Mouse (Mus musculus) bone marrow macrophage, adult 2 months (primary cell): Measurements from ENCODE around the gene Fam8a1. TPM values are rescaled to one million over a fixed set of nuclear protein-coding genes. Genes with fewer than 3 reads are reported as not detected.

Experiments
- H3K27ac ChIP-seq: 2 replicates; pipeline ENCODE4 v1.5.1; 2012; ENCODE audit warnings: low read depth, low read length; ENCODE audit not compliant: insufficient read depth
- H3K4me1 ChIP-seq: 2 replicates; pipeline ENCODE4 v1.6.1; 2012; ENCODE audit warnings: low read length; ENCODE audit not compliant: control insufficient read depth, insufficient read depth
- H3K4me3 ChIP-seq: 2 replicates; pipeline ENCODE4 v1.5.1; 2012; ENCODE audit warnings: mild to moderate bottlenecking, low read length, moderate library complexity; ENCODE audit not compliant: insufficient read depth
- CTCF ChIP-seq: IDR thresholded peaks from 2 replicates; pipeline ENCODE4 v1.5.1; 2012; ENCODE audit warnings: low read depth, mild to moderate bottlenecking, low read length, moderate library complexity
- POLR2A ChIP-seq: IDR thresholded peaks from 2 replicates; pipeline ENCODE4 v1.6.1; 2012; ENCODE audit warnings: mild to moderate bottlenecking, low read depth, low read length, borderline replicate concordance
- polyA plus RNA-seq: library from polyadenylated mRNA; stranded (reverse); fragments of >200 nt; gene quantifications from 2 replicates; pipeline ENCODE4 v1.2.4, GENCODE M21; 2012; ENCODE audit not compliant: missing spikeins, insufficient read depth, insufficient read length

The Fam8a1 gene
- 16.0 and 17.4 TPM in 2 replicates for polyA plus RNA-seq

GRCm38 (mm10) chr13:46669048-46669619 lies at the start of gene Fam8a1:
Gene Fam8a1, plus strand, starts transcription at chr13:46669522.
- TF ChIP-seq POLR2A (no peak), CTCF (no peak)
- peaks cover 6% of the 10 kb centered on the region for H3K4me1 ChIP-seq
- peak within 1 kb of the TSS; percentile 96 for H3K4me3 ChIP-seq
- 0 out of 2 replicates have a peak within 1 kb of the TSS, but pooled peaks have one; percentile 21 for H3K27ac ChIP-seq

DNA sequence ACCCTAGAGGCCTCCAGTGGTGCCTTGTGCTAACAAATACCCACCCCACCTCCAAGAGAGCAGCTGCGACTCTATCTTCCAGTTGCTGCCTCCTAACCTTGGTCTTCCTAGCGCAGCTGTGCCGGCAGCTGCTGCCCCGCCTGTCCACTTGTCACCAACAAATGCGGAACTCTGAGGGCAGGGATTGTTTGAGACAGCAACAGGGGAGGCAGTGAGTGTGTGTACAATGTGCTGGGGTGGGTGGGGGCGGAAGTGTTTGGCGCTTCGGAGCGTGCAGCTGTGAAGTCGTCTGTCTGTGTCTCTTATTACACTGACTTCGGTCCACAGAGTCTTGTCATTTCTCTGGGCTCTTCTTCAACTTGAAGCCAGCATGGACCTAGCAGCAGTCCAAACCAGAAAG lies 49.7 kb upstream of the Fam8a1 start:
- Histone ChIP-seq H3K4me1 (no peaks in the 10 kb centered on the region), H3K4me3 (no peak overlapping the region), H3K27ac (no peak overlapping the region)
- TF ChIP-seq POLR2A (no peak), CTCF (no peak)

GRCm38 (mm10) chr13:46620964-46621757 lies 48.2 kb upstream of the Fam8a1 start:
- TF ChIP-seq POLR2A (no peak), CTCF (no peak)
- no peak overlapping the region for H3K27ac ChIP-seq
- H3K4me1 ChIP-seq, result no peaks in the 10 kb centered on the region
- H3K4me3 ChIP-seq, result no peak overlapping the region

GRCm38 (mm10) chr13:46626608-46627007 lies 42.7 kb upstream of the Fam8a1 start:
- no peak overlapping the region for H3K4me3 ChIP-seq
- H3K4me1 ChIP-seq, result no peaks in the 10 kb centered on the region
- TF ChIP-seq POLR2A (no peak), CTCF (no peak)
- no peak overlapping the region for H3K27ac ChIP-seq

GRCm38 (mm10) chr13:46627841-46628240 lies 41.5 kb upstream of the Fam8a1 start:
- Histone ChIP-seq H3K27ac (no peak overlapping the region), H3K4me3 (no peak overlapping the region), H3K4me1 (no peaks in the 10 kb centered on the region)
- TF ChIP-seq CTCF (no peak), POLR2A (no peak)

GRCm38 (mm10) chr13:46629391-46629790 lies 39.9 kb upstream of the Fam8a1 start:
- no peak for TF ChIP-seq POLR2A
- no peak for TF ChIP-seq CTCF
- H3K27ac ChIP-seq, result no peak overlapping the region
- no peak overlapping the region for H3K4me3 ChIP-seq
- H3K4me1 ChIP-seq, result peaks cover 5% of the 10 kb centered on the region; the same call in 1 of the 2 replicates

DNA sequence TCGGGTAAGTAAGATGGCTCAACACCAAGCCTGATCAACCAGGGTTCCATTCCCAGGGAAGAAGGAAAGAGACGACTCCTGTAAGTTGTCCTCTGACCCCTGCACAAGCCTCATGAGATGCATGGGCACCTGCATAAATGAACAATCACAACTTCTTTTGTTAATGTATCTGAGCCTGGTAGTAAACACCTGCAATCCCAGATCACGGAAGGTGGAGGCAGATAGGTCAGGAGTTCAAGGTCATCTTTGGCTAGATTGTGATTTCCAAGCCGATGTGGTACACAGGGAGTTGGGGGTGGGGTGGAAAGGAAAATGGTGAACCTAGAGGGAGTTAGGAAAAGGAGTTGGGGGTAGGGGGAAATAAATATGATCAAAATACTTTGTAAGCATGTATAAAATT lies 36.5 kb upstream of the Fam8a1 start:
- TF ChIP-seq POLR2A, result no peak
- no peak for TF ChIP-seq CTCF
- H3K4me1 ChIP-seq, result peaks cover 5% of the 10 kb centered on the region; the same call in 1 of the 2 replicates
- H3K27ac ChIP-seq, result no peak overlapping the region
- H3K4me3 ChIP-seq, result no peak overlapping the region

GRCm38 (mm10) chr13:46633320-46634132 lies 35.8 kb upstream of the Fam8a1 start:
- Histone ChIP-seq H3K4me1 (peaks cover 5% of the 10 kb centered on the region; the same call in 1 of the 2 replicates), H3K27ac (no peak overlapping the region), H3K4me3 (no peak overlapping the region)
- TF ChIP-seq CTCF (no peak), POLR2A (no peak)

DNA sequence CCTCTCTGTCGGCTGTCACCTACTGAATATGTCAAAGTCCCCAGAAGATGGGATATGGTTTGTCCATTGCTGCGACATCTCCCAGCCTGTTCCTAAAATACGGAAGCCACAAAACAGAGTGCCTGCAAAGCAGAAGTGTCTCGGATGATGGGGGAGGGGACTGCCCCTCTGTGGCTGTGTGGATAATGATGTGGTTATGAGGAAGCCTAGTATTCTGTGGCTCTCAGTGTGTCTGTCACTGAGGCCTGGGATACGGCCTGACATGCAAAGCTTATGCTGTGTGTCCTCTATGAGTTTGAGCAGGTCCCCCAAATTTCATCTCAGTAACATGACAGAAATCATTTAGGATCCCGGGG lies 35.2 kb upstream of the Fam8a1 start:
- TF ChIP-seq CTCF (no peak), POLR2A (no peak)

More for the DNA sequence above, 35.2 kb upstream of the Fam8a1 start:
- Histone ChIP-seq H3K4me3 (no peak overlapping the region), H3K27ac (no peak overlapping the region), H3K4me1 (peaks cover 5% of the 10 kb centered on the region; the same call in 1 of the 2 replicates)
